Mouse (Mus musculus) cortical plate, adult 2 months (tissue): Measurements from ENCODE around the gene Ephx4.

Source experiments
- CTCF ChIP-seq: fragments of 200-500 bp; IDR thresholded peaks from 2 replicates; pipeline ENCODE4 v1.5.1; 2011; ENCODE audit warnings: mild to moderate bottlenecking, control low read depth, low read length; ENCODE audit not compliant: insufficient read depth; ENCODE audit errors: extremely low read depth
- POLR2A ChIP-seq: fragments of 200-500 bp; IDR thresholded peaks from 2 replicates; pipeline ENCODE4 v1.6.1; 2011; ENCODE audit warnings: mild to moderate bottlenecking, low read length, control low read depth; ENCODE audit not compliant: insufficient read depth; ENCODE audit errors: extremely low read depth

DNA sequence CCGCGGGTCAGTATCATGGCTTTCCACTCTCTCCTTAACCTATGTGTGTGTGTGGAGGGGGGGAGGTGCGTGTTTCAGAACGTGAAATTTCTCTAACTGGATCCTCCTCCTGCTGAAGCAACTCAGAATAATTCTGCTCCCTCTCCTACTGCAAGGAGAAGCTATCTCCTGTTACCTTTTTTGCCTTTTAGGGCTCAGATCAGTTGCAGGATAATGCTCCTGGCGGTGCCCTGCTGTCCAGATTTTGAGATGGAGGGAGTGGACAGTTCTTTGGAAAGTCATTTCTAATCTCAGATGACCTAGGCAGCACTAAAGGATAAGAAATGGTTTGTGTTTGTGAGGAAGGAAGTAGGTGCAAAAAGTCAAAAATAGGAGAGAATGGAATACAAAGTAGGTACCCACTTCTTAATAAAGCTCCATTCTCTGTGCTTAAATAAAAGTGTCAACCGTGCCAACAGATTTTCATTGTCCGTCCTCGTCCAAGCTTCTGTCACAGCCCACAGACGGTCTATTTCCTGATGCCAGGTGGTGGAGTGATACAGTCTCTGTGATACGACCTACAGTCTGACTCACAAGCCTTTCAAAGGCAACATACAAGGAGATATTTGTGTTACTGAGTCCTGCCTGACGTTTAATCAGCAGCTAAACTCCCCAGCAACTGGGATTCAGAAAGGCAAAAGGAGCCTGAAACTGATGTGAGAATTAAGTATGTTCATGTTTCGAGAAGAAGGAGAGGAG lies 1.6 kb downstream of the Ephx4 start:
- no peak for TF ChIP-seq CTCF
- TF ChIP-seq POLR2A = peak; percentile 66; the same call in 1 of the 2 replicates
